Mouse (Mus musculus) yolk sac, embryonic 10.5 days (tissue): ENCODE data around the gene Pde4d.
A peak's percentile ranks its signal among the peaks of the same experiment; 100 is the strongest.

Experiments
- DNase-seq: peaks from one replicate; pipeline ENCODE4 v3.0.0-alpha.2; 2017; ENCODE audit warnings: low spot score

The Pde4d gene

GRCm38 (mm10) chr13:108490872-108491271, 41.1 kb downstream of the Pde4d start:
- DNase-seq = no peak

GRCm38 (mm10) chr13:108492886-108493285, 43.1 kb downstream of the Pde4d start:
- DNase-seq = no peak

- no peak for DNase-seq
These were observed 44.6 kb downstream of the Pde4d start for GRCm38 (mm10) chr13:108494365-108494764.

GRCm38 (mm10) chr13:108497768-108498167, 48.0 kb downstream of the Pde4d start:
- no peak for DNase-seq

- DNase-seq = peak; percentile 8
These were observed 48.5 kb downstream of the Pde4d start for GRCm38 (mm10) chr13:108498247-108498743.

- DNase-seq = no peak
These were observed 49.1 kb downstream of the Pde4d start for GRCm38 (mm10) chr13:108498773-108499313.

- DNase-seq = no peak
These were observed 51.6 kb downstream of the Pde4d start for GRCm38 (mm10) chr13:108501386-108501785.

- DNase-seq = no peak
These were observed 74.8 kb downstream of the Pde4d start for GRCm38 (mm10) chr13:108524548-108524947.

- DNase-seq = no peak
These were observed 75.2 kb downstream of the Pde4d start for GRCm38 (mm10) chr13:108524969-108525368.

- no peak for DNase-seq
These were observed 76.7 kb downstream of the Pde4d start for GRCm38 (mm10) chr13:108526258-108527007.

GRCm38 (mm10) chr13:108527090-108527770, 77.5 kb downstream of the Pde4d start:
- DNase-seq = no peak

GRCm38 (mm10) chr13:108528343-108528742, 78.6 kb downstream of the Pde4d start:
- no peak for DNase-seq

- no peak for DNase-seq
These were observed 83.1 kb downstream of the Pde4d start for GRCm38 (mm10) chr13:108532875-108533274.

GRCm38 (mm10) chr13:108536436-108536835, 86.7 kb downstream of the Pde4d start:
- DNase-seq = no peak

GRCm38 (mm10) chr13:108536951-108537350, 87.2 kb downstream of the Pde4d start:
- DNase-seq = no peak

- DNase-seq = peak; percentile 7
These were observed 89.1 kb downstream of the Pde4d start for GRCm38 (mm10) chr13:108538760-108539369.

GRCm38 (mm10) chr13:108541488-108541887, 91.7 kb downstream of the Pde4d start:
- DNase-seq = no peak

- DNase-seq = no peak
These were observed 92.6 kb downstream of the Pde4d start for GRCm38 (mm10) chr13:108542342-108542761.

GRCm38 (mm10) chr13:108552288-108552687, 102.5 kb downstream of the Pde4d start:
- DNase-seq = no peak

GRCm38 (mm10) chr13:108552995-108553394, 103.2 kb downstream of the Pde4d start:
- no peak for DNase-seq

GRCm38 (mm10) chr13:108554901-108555300, 105.2 kb downstream of the Pde4d start:
- DNase-seq = no peak

- no peak for DNase-seq
These were observed 147.2 kb downstream of the Pde4d start for GRCm38 (mm10) chr13:108596938-108597337.

GRCm38 (mm10) chr13:108598673-108599072, 148.9 kb downstream of the Pde4d start:
- no peak for DNase-seq
